Mouse (Mus musculus): ENCODE results near the gene Gm5725. TPM values are rescaled to one million over a fixed set of nuclear protein-coding genes. Genes with fewer than 3 reads are reported as not detected.
"Not testable (repeated sequence)": the region's sequence is repeated elsewhere in the genome, so short reads cannot be mapped to it uniquely, and the experiment has no call there.

The Gm5725 gene
- not detected in 2 replicates for polyA plus RNA-seq (2014; fragmentation: Nextera tagmentation; extraction: Ambion mirVana)

GRCm38 (mm10) chr7:21844167-21844566 lies at the start of gene Gm5725:
TSS of gene Gm5725 (minus strand) at chr7:21844267.
- no CpG with 5 or more reads among the region's 1 CpGs for WGBS
- ATAC-seq (ENCODE audit: insufficient number of reproducible peaks, low FRiP score, low TSS enrichment, low read depth), result not testable (repeated sequence)

GRCm38 (mm10) chr7:21832051-21832450 lies 12.0 kb downstream of the Gm5725 start, which contains the start of gene Vmn1r135:
TSS of gene Vmn1r135 (plus strand) at chr7:21832351.
- H3K9ac ChIP-seq (ENCODE audit: low read length); H3K27me3 ChIP-seq (ENCODE audit: control insufficient read depth, insufficient read depth, low read length); H3K4me2 ChIP-seq (ENCODE audit: low read depth, severe bottlenecking); H3K9me3 ChIP-seq (ENCODE audit: control insufficient read depth, low read length); DNase-seq (ENCODE audit: low spot score); H3K4me3 ChIP-seq (ENCODE audit: low read depth, low read length); ATAC-seq (ENCODE audit: insufficient number of reproducible peaks, low FRiP score, low TSS enrichment, low read depth); H3K27ac ChIP-seq (replicated peaks; ENCODE audit: low read depth, low read length); H3K36me3 ChIP-seq (ENCODE audit: control insufficient read depth, insufficient read depth, low read length); H3K4me1 ChIP-seq (ENCODE audit: control insufficient read depth, insufficient read depth, low read length): not testable (repeated sequence)
- WGBS, result no CpG with 5 or more reads among the region's 1 CpGs

More at GRCm38 (mm10) chr7:21844167-21844566, at the start of gene Gm5725:
- H3K9ac ChIP-seq (ENCODE audit: low read length); H3K4me1 ChIP-seq (ENCODE audit: control insufficient read depth, insufficient read depth, low read length); H3K27ac ChIP-seq (replicated peaks; ENCODE audit: low read depth, low read length); H3K9me3 ChIP-seq (ENCODE audit: control insufficient read depth, low read length); H3K4me2 ChIP-seq (ENCODE audit: low read depth, severe bottlenecking); H3K36me3 ChIP-seq (ENCODE audit: control insufficient read depth, insufficient read depth, low read length); DNase-seq (ENCODE audit: low spot score); H3K27me3 ChIP-seq (ENCODE audit: control insufficient read depth, insufficient read depth, low read length); H3K4me3 ChIP-seq (ENCODE audit: low read depth, low read length): not testable (repeated sequence)

- H3K27ac ChIP-seq (replicated peaks; ENCODE audit: low read depth, low read length); DNase-seq (ENCODE audit: low spot score); H3K36me3 ChIP-seq (ENCODE audit: control insufficient read depth, insufficient read depth, low read length); H3K9me3 ChIP-seq (ENCODE audit: control insufficient read depth, low read length); H3K4me1 ChIP-seq (ENCODE audit: control insufficient read depth, insufficient read depth, low read length); H3K4me2 ChIP-seq (ENCODE audit: low read depth, severe bottlenecking); H3K4me3 ChIP-seq (ENCODE audit: low read depth, low read length); ATAC-seq (ENCODE audit: insufficient number of reproducible peaks, low FRiP score, low TSS enrichment, low read depth); H3K9ac ChIP-seq (ENCODE audit: low read length); H3K27me3 ChIP-seq (ENCODE audit: control insufficient read depth, insufficient read depth, low read length): not testable (repeated sequence)
- WGBS, result no CpG with 5 or more reads among the region's 3 CpGs
Measured at GRCm38 (mm10) chr7:21796628-21797027, 47.4 kb downstream of the Gm5725 start, which contains the start of gene Gm4177. TSS of gene Gm4177 (minus strand) at chr7:21796728.

Other genes with a start within 250 kb of the Gm5725 start
- gene Vmn1r132, start 230.2 kb downstream of the Gm5725 start, polyA plus RNA-seq (2014; fragmentation: Nextera tagmentation; extraction: Ambion mirVana), result not detected in 2 replicates
- gene Gm4175, start 82.8 kb downstream of the Gm5725 start, polyA plus RNA-seq (2014; fragmentation: Nextera tagmentation; extraction: Ambion mirVana), result not detected in 2 replicates
- not detected in 2 replicates for gene Gm4177, start 47.5 kb downstream of the Gm5725 start, polyA plus RNA-seq (2014; fragmentation: Nextera tagmentation; extraction: Ambion mirVana)
- gene Vmn1r135, start 11.9 kb downstream of the Gm5725 start, polyA plus RNA-seq (2014; fragmentation: Nextera tagmentation; extraction: Ambion mirVana), result not detected in 2 replicates
- gene Gm5891, start 77.0 kb upstream of the Gm5725 start, polyA plus RNA-seq (2014; fragmentation: Nextera tagmentation; extraction: Ambion mirVana), result not detected in 2 replicates
- not detected in 2 replicates for gene Vmn1r137, start 150.3 kb upstream of the Gm5725 start, polyA plus RNA-seq (2014; fragmentation: Nextera tagmentation; extraction: Ambion mirVana)
- gene Vmn1r138, start 184.6 kb upstream of the Gm5725 start, polyA plus RNA-seq (2014; fragmentation: Nextera tagmentation; extraction: Ambion mirVana), result not detected in 2 replicates
- gene Gm6176, start 212.0 kb upstream of the Gm5725 start, polyA plus RNA-seq (2014; fragmentation: Nextera tagmentation; extraction: Ambion mirVana), result not detected in 2 replicates
- gene Vmn1r139, start 224.8 kb upstream of the Gm5725 start, polyA plus RNA-seq (2014; fragmentation: Nextera tagmentation; extraction: Ambion mirVana), result not detected in 2 replicates